Mouse (Mus musculus) G1E (cell line): ENCODE data around the gene Hapln4. TPM values are rescaled to one million over a fixed set of nuclear protein-coding genes. Genes with fewer than 3 reads are reported as not detected.
"Not testable (repeated sequence)": the region's sequence is repeated elsewhere in the genome, so short reads cannot be mapped to it uniquely, and the experiment has no call there.

ENCODE experiments used
- ATAC-seq: 2 replicates; pipeline ENCODE4 v1.8.0; 2016; ENCODE audit warnings: mild to moderate bottlenecking; ENCODE audit not compliant: insufficient number of reproducible peaks, poor library complexity, low FRiP score, severe bottlenecking; ENCODE audit errors: extremely low read depth
- DNase-seq: peaks from one replicate; pipeline ENCODE4 v3.0.0; 2012; ENCODE audit warnings: low spot score
- H3K27me3 ChIP-seq: 2 replicates; pipeline ENCODE4 v1.6.1; 2012; ENCODE audit warnings: mild to moderate bottlenecking, low read length, inconsistent platforms; ENCODE audit not compliant: insufficient read depth
- H3K36me3 ChIP-seq: replicated peaks from 2 replicates; pipeline ENCODE3; 2012; ENCODE audit warnings: mild to moderate bottlenecking, inconsistent platforms
- H3K4me1 ChIP-seq: 2 replicates; pipeline ENCODE4 v1.6.1; 2012; ENCODE audit warnings: low read depth, low read length, inconsistent platforms, mixed read lengths; ENCODE audit not compliant: insufficient read depth
- H3K4me3 ChIP-seq: 2 replicates; pipeline ENCODE4 v1.5.1; 2012; ENCODE audit warnings: low read depth, mild to moderate bottlenecking, inconsistent platforms, low read length, moderate library complexity, mixed read lengths
- H3K9me3 ChIP-seq: replicated peaks from 2 replicates; pipeline ENCODE4 v1.6.1; 2012; ENCODE audit warnings: inconsistent platforms
- CTCF ChIP-seq: IDR thresholded peaks from 2 replicates; pipeline ENCODE4 v1.5.1; 2012; ENCODE audit warnings: low read depth, low read length, inconsistent platforms, mixed read lengths
- GATA1 ChIP-seq: IDR thresholded peaks from 2 replicates; pipeline ENCODE4 v1.6.1; 2012; ENCODE audit warnings: borderline replicate concordance, low read length, inconsistent platforms, mixed read lengths
- GATA2 ChIP-seq: IDR thresholded peaks from 2 replicates; pipeline ENCODE4 v1.6.1; 2012; ENCODE audit warnings: low read depth, low read length, inconsistent platforms, borderline replicate concordance
- POLR2AphosphoS5 ChIP-seq: IDR thresholded peaks from 2 replicates; pipeline ENCODE4 v1.6.1; 2012; ENCODE audit warnings: low read depth, low read length, inconsistent platforms; ENCODE audit not compliant: insufficient replicate concordance
- TAL1 ChIP-seq: conservative IDR thresholded peaks from 2 replicates; pipeline ENCODE4 v1.6.1; 2012; ENCODE audit warnings: low read depth, low read length, inconsistent platforms, mixed read lengths
- polyA plus RNA-seq: library from polyadenylated mRNA; stranded (reverse); fragments of >175 nt; gene quantifications from 2 replicates; pipeline ENCODE4 v1.2.3, GENCODE M21; 2012
- total RNA-seq, 2 experiments: library from RNA; stranded (forward) in 1 of 2; stranded (reverse) in 1 of 2; fragments of 200-1000 nt in 1 of 2; fragments of >200 nt in 1 of 2; fragmentation: Nextera tagmentation in 1 of 2; gene quantifications; 2 replicates each; pipeline ENCODE4 v1.2.3; 2014 to 2017

The Hapln4 gene
- total RNA-seq (2014; fragmentation: Nextera tagmentation) (not detected in 2 replicates), total RNA-seq (2017) (0.05 TPM in 1 of 2 replicates, not detected in the other), polyA plus RNA-seq (not detected in 2 replicates)

- ATAC-seq (no peak), DNase-seq (no peak)
- Histone ChIP-seq H3K4me3 (no peak within 1 kb of the TSS; the same call in 1 of the 2 replicates), H3K36me3 (no peaks in the 10 kb centered on the region), H3K9me3 (peaks cover 14% of the 10 kb centered on the region), H3K4me1 (no peaks in the 10 kb centered on the region; the same call in 1 of the 2 replicates), H3K27me3 (peaks cover 35% of the 10 kb centered on the region)
- TF ChIP-seq TAL1: no peak
Observed at GRCm38 (mm10) chr8:70083285-70083684, at the start of gene Hapln4. Hapln4 (plus strand) TSS chr8:70083457.

GRCm38 (mm10) chr8:70037994-70038393, 45.3 kb upstream of the Hapln4 start:
- DNase-seq: no peak
- peaks cover 26% of the 10 kb centered on the region for H3K4me1 ChIP-seq
- no peak overlapping the region for H3K4me3 ChIP-seq
- H3K9me3 ChIP-seq: no peaks in the 10 kb centered on the region
- no peak for TF ChIP-seq CTCF
- no peak for TF ChIP-seq TAL1
- TF ChIP-seq GATA2: no peak
- TF ChIP-seq GATA1: no peak
- TF ChIP-seq POLR2AphosphoS5: no peak
- ATAC-seq: no peak
- H3K27me3 ChIP-seq: no peaks in the 10 kb centered on the region
- peaks cover 70% of the 10 kb centered on the region for H3K36me3 ChIP-seq

GRCm38 (mm10) chr8:70041885-70042546, 41.2 kb upstream of the Hapln4 start:
- DNase-seq (peak; percentile 39), ATAC-seq (no peak)
- peaks cover 42% of the 10 kb centered on the region for H3K4me1 ChIP-seq
- no peaks in the 10 kb centered on the region for H3K9me3 ChIP-seq
- TF ChIP-seq GATA2 (no peak), TAL1 (no peak), CTCF (no peak), GATA1 (no peak), POLR2AphosphoS5 (no peak)
- H3K36me3 ChIP-seq: peaks cover 50% of the 10 kb centered on the region
- peak overlapping the region; percentile 91 for H3K4me3 ChIP-seq
- no peaks in the 10 kb centered on the region for H3K27me3 ChIP-seq

DNA sequence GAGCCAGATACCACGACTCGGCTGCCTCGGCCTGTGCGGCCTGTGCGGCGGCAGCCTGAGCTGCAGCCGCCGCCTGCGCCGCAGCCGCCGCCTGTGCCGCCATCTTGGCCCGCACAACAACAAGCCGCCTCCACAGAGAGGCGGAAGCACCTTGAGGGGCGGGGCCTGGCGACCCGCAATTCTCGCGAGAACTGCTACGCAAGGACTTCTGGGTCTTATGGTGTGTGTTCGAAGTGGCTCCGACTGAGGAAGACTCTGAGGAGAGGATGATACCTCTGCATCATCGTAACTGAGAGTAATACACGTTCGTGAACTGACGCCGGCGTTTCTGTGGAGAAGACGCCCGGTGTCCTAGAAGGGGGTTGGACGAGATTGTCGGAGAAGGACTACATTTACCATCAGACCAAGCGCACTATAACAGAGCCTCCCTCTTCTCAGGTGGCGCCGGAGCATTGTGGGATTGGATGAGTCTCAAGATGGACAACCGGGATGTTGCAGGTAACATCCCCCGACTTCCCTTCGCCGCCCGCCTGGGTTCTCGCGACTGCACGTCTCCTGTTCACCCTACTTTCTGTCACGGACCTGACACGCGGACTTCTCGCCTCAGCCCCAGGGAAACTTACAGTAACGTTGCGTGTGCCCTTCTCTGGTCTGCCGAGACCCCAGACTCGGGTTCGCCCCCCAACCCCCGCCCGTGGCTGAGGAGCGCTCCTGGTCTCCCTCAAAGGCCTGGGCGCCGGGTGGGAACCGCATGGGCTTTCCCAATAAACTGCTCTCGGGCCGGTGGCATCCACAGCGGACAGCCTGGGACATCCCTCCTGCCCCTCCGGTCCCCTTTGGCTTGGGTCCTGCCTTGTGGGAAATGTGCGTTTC, 40.4 kb upstream of the Hapln4 start, which contains the start of the genes Mau2 and Sugp1:
Gene Mau2, minus strand, starts transcription at position 152 of the 873 bp plus-strand sequence.
Gene Sugp1, plus strand, starts transcription at position 231 of the 873 bp plus-strand sequence.
- peaks cover 42% of the 10 kb centered on the region for H3K4me1 ChIP-seq
- peak; percentile 84 for ATAC-seq

GRCm38 (mm10) chr8:70043996-70044395, 39.3 kb upstream of the Hapln4 start:
- TF ChIP-seq TAL1 (no peak), POLR2AphosphoS5 (no peak), CTCF (no peak), GATA1 (no peak), GATA2 (no peak)
- Histone ChIP-seq H3K4me3 (peak overlapping the region; percentile 91; the same call in 1 of the 2 replicates), H3K36me3 (peaks cover 51% of the 10 kb centered on the region), H3K9me3 (no peaks in the 10 kb centered on the region), H3K27me3 (no peaks in the 10 kb centered on the region), H3K4me1 (peaks cover 42% of the 10 kb centered on the region)
- DNase-seq (no peak), ATAC-seq (no peak)

More for the DNA sequence above, 40.4 kb upstream of the Hapln4 start, which contains the start of the genes Mau2 and Sugp1:
- peaks cover 48% of the 10 kb centered on the region for H3K36me3 ChIP-seq
- H3K27me3 ChIP-seq: no peaks in the 10 kb centered on the region
- H3K9me3 ChIP-seq: no peaks in the 10 kb centered on the region
- no peak for TF ChIP-seq GATA2
- TF ChIP-seq GATA1: no peak
- TF ChIP-seq TAL1: no peak
- TF ChIP-seq CTCF: no peak
- TF ChIP-seq POLR2AphosphoS5: no peak
- peak; percentile 93 for DNase-seq
- H3K4me3 ChIP-seq: peak within 1 kb of the TSS; percentile 91

DNA sequence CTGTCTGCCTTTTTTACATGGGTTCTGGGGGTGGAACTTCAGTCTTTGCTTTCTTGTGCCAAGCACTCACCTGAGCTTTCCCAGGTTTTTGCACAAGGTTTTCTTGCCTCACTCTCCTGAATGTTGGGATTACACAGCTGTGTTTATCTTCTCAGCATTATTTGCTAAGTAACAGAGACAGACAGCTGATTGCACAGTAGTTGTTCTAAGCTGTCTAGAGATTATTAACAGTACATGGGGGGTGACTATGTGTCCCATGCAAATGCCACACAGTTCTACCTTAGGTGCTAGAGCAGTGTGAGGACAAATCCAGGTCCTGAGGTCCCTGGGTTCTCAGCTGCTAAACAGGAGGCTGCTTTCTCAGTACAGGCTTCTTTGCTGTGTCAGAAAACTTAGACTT, 33.6 kb upstream of the Hapln4 start:
- peaks cover 77% of the 10 kb centered on the region for H3K36me3 ChIP-seq
- ATAC-seq: no peak

DNA sequence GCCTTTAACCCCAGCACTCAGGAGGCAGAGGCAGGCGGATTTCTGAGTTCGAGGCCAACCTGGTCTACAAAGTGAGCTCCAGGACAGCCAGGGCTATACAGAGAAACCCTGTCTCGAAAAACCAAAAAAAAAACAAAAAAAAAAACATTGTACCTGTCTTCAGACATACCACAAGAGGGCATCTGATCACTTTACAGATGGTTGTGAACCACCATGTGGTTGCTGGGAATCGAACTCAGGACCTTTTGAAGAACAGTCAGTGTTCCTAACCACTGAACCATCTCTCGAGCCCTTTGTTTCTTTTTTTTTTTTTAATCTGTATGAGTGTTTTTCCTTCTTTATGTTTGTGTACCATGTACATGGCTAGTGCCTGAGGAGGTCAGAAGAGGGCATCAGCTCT, 32.8 kb upstream of the Hapln4 start:
- peaks cover 82% of the 10 kb centered on the region for H3K36me3 ChIP-seq
- H3K27me3 ChIP-seq, H3K9me3 ChIP-seq, H3K4me1 ChIP-seq, ATAC-seq, DNase-seq, H3K4me3 ChIP-seq: not testable (repeated sequence)

More for the DNA sequence above, 33.6 kb upstream of the Hapln4 start:
- TF ChIP-seq TAL1: no peak
- TF ChIP-seq CTCF: no peak
- TF ChIP-seq POLR2AphosphoS5: no peak
- TF ChIP-seq GATA1: no peak
- no peak for TF ChIP-seq GATA2
- H3K9me3 ChIP-seq: no peaks in the 10 kb centered on the region
- H3K4me3 ChIP-seq: no peak overlapping the region
- H3K4me1 ChIP-seq: peaks cover 2% of the 10 kb centered on the region; the same call in 1 of the 2 replicates
- no peak for DNase-seq
- H3K27me3 ChIP-seq: no peaks in the 10 kb centered on the region
